8 mouse cellular contexts compared by ENCODE assay signal in genomic region chr11:94212997-94213396, GRCm38 (mm10). TPM values are rescaled to one million over a fixed set of nuclear protein-coding genes. Genes with fewer than 3 reads are reported as not detected.
DNase-seq lines count a peak whose midpoint lies in the region; ATAC-seq and TF ChIP-seq lines count a peak whose summit lies in the region.

No protein-coding gene starts in this region.

- H3K9me3 ChIP-seq in heart, embryonic 15.5 days (replicated peaks) = no peaks in the 10 kb centered on the region
- no peaks in the 10 kb centered on the region for H3K9me3 ChIP-seq in hindbrain, embryonic 15.5 days
- no peaks in the 10 kb centered on the region for H3K9me3 ChIP-seq in midbrain, embryonic 13.5 days

- TF ChIP-seq CTCF in cortical plate, adult 2 months (IDR thresholded peaks at IDR 0.05; ENCODE audit: extremely low read depth, insufficient read depth, low read length) = no peak

- TF ChIP-seq POLR2A in cortical plate, adult 2 months (IDR thresholded peaks at IDR 0.05; ENCODE audit: extremely low read depth, insufficient read depth, low read length) = no peak

- WGBS in heart, embryonic 15.5 days = 60% methylated on average over 4 of the region's 4 CpGs
- WGBS in hindbrain, embryonic 15.5 days = 53% methylated on average over 4 of the region's 4 CpGs
- 65% methylated on average over 4 of the region's 4 CpGs for WGBS in midbrain, embryonic 13.5 days

- no peak for ATAC-seq in heart, embryonic 15.5 days (replicated peaks; ENCODE audit: insufficient number of reproducible peaks, insufficient read depth, low FRiP score, low read depth)
- ATAC-seq in hindbrain, embryonic 15.5 days (ENCODE audit: low FRiP score, low read depth) = no peak
- ATAC-seq in midbrain, embryonic 13.5 days = no peak
- ATAC-seq in granulocyte monocyte progenitor cell, adult 5-6 weeks (replicated peaks; ENCODE audit: poor library complexity, severe bottlenecking) = no peak

- H3K9ac ChIP-seq in heart, embryonic 15.5 days = peak overlapping the region; percentile 38; the same call in 1 of the 2 replicates
- peak overlapping the region; percentile 97; the same call in 1 of the 2 replicates for H3K9ac ChIP-seq in hindbrain, embryonic 15.5 days
- H3K9ac ChIP-seq in midbrain, embryonic 13.5 days (replicated peaks) = peak overlapping the region; percentile 55; the same call in 1 of the 2 replicates

- H3K4me1 ChIP-seq in heart, embryonic 15.5 days (replicated peaks) = peaks cover 21% of the 10 kb centered on the region
- H3K4me1 ChIP-seq in cortical plate, adult 2 months (ENCODE audit: control insufficient read depth, insufficient read depth, low read length) = peaks cover 8% of the 10 kb centered on the region
- H3K4me1 ChIP-seq in hindbrain, embryonic 15.5 days (replicated peaks) = peaks cover 41% of the 10 kb centered on the region
- peaks cover 34% of the 10 kb centered on the region for H3K4me1 ChIP-seq in midbrain, embryonic 13.5 days (replicated peaks)

- peak overlapping the region; percentile 68 for H3K4me2 ChIP-seq in heart, embryonic 15.5 days
- peak overlapping the region; percentile 62 for H3K4me2 ChIP-seq in hindbrain, embryonic 15.5 days
- H3K4me2 ChIP-seq in midbrain, embryonic 13.5 days (replicated peaks) = peak overlapping the region; percentile 67

- no peak overlapping the region for H3K27ac ChIP-seq in heart, embryonic 15.5 days
- no peak overlapping the region for H3K27ac ChIP-seq in cortical plate, adult 2 months (ENCODE audit: insufficient read depth, low read length)
- H3K27ac ChIP-seq in hindbrain, embryonic 15.5 days (replicated peaks) = no peak overlapping the region; the same call in 1 of the 2 replicates
- H3K27ac ChIP-seq in midbrain, embryonic 13.5 days = no peak overlapping the region; the same call in 1 of the 2 replicates

- H3K27me3 ChIP-seq in heart, embryonic 15.5 days = no peaks in the 10 kb centered on the region
- H3K27me3 ChIP-seq in hindbrain, embryonic 15.5 days = no peaks in the 10 kb centered on the region
- no peaks in the 10 kb centered on the region for H3K27me3 ChIP-seq in midbrain, embryonic 13.5 days

- H3K36me3 ChIP-seq in heart, embryonic 15.5 days = peaks cover 14% of the 10 kb centered on the region
- H3K36me3 ChIP-seq in hindbrain, embryonic 15.5 days = peaks cover 12% of the 10 kb centered on the region
- peaks cover 14% of the 10 kb centered on the region for H3K36me3 ChIP-seq in midbrain, embryonic 13.5 days

- DNase-seq in heart, adult 8-10 months (ENCODE audit: low spot score) = no peak
- DNase-seq in layer of hippocampus, adult 8-10 months (ENCODE audit: low spot score in 2 of 2) = no peak
- no peak for DNase-seq in cerebellum, adult 11 months

- peak overlapping the region; percentile 87 for H3K4me3 ChIP-seq in heart, embryonic 15.5 days
- peak overlapping the region; percentile 51; the same call in 1 of the 2 replicates for H3K4me3 ChIP-seq in cortical plate, adult 2 months (ENCODE audit: insufficient read depth, low read length)
- H3K4me3 ChIP-seq in hindbrain, embryonic 15.5 days = peak overlapping the region; percentile 68
- H3K4me3 ChIP-seq in midbrain, embryonic 13.5 days (replicated peaks) = peak overlapping the region; percentile 98

RNA-seq across cellular contexts. Expression of gene Tob1, which starts 1.7 kb away (rescaled TPM):
- 37.7 and 45.5 TPM in 2 replicates for polyA plus RNA-seq in heart, embryonic 15.5 days (2015; fragmentation: Nextera tagmentation; extraction: Ambion mirVana)
- total RNA-seq in heart, adult 8-10 months (2022) = 10 to 100 TPM; 51.3 to 58.4 (median 53.2) TPM
- 31.6 and 33.8 TPM in 2 replicates for polyA plus RNA-seq in cortical plate, adult 2 months (2012; rRNA removed)
- 32.8 and 35.6 TPM in 2 replicates for polyA plus RNA-seq in hindbrain, embryonic 15.5 days (2015; fragmentation: Nextera tagmentation; extraction: Ambion mirVana)
- polyA plus RNA-seq in midbrain, embryonic 13.5 days (2015; fragmentation: Nextera tagmentation; extraction: Ambion mirVana) = 33.0 and 33.2 TPM in 2 replicates
- 2.9 and 4.5 TPM in 2 replicates for total RNA-seq in granulocyte monocyte progenitor cell, adult 5-6 weeks (2014; fragmentation: Nextera tagmentation)
- 1.1 and 4.9 TPM in 2 replicates for total RNA-seq in granulocyte monocyte progenitor cell, adult 5-6 weeks (2017)
- total RNA-seq in layer of hippocampus, adult 8-10 months (2022) = 10 to 100 TPM; 35.8 to 44.1 (median 39.9) TPM

RNA-seq across cellular contexts. Expression of gene Wfikkn2, which starts 32.8 kb away (rescaled TPM):
- polyA plus RNA-seq in heart, embryonic 15.5 days (2015; fragmentation: Nextera tagmentation; extraction: Ambion mirVana) = 2.4 and 4.6 TPM in 2 replicates
- total RNA-seq in heart, adult 8-10 months (2022) = 1 to 10 TPM; 6.8 to 8.1 (median 7.5) TPM
- 1.1 and 1.3 TPM in 2 replicates for polyA plus RNA-seq in cortical plate, adult 2 months (2012; rRNA removed)
- 6.6 and 7.9 TPM in 2 replicates for polyA plus RNA-seq in hindbrain, embryonic 15.5 days (2015; fragmentation: Nextera tagmentation; extraction: Ambion mirVana)
- 2.9 and 3.4 TPM in 2 replicates for polyA plus RNA-seq in midbrain, embryonic 13.5 days (2015; fragmentation: Nextera tagmentation; extraction: Ambion mirVana)
- not detected in 2 replicates for total RNA-seq in granulocyte monocyte progenitor cell, adult 5-6 weeks (2014; fragmentation: Nextera tagmentation)
- total RNA-seq in granulocyte monocyte progenitor cell, adult 5-6 weeks (2017) = 0.09 TPM in 1 of 2 replicates, not detected in the other
- 1 to 10 TPM; 1.3 to 2.4 (median 1.9) TPM for total RNA-seq in layer of hippocampus, adult 8-10 months (2022)

Comparison
In these comparisons a context has a peak if more than half of its experiments do, and no peak if none do; other contexts are left out.
1. H3K9ac ChIP-seq: peak in every context shown above with its lines; median percentile 97 in hindbrain, embryonic 15.5 days; 55 in midbrain, embryonic 13.5 days; 38 in heart, embryonic 15.5 days.